Mouse (Mus musculus) limb, embryonic 11.5 days (tissue): ENCODE measurements around the gene Evi5. TPM values are rescaled to one million over a fixed set of nuclear protein-coding genes. Genes with fewer than 3 reads are reported as not detected.

ENCODE experiments used
- ATAC-seq: fragments of 200-750 bp; cut with Nextera tagmentation; 2 replicates; pipeline ENCODE4 v1.8.0; 2017; ENCODE audit warnings: low read depth; ENCODE audit not compliant: insufficient number of reproducible peaks, low FRiP score, low TSS enrichment
- DNase-seq: peaks from one replicate; pipeline ENCODE4 v3.0.0-alpha.2; 2015; ENCODE audit warnings: low spot score
- H3K27ac ChIP-seq: fragments of 300-500 bp; sonication (generic); replicated peaks from 2 replicates; pipeline ENCODE4 v1.5.1; 2014; ENCODE audit warnings: low read depth, mild to moderate bottlenecking, low read length
- H3K27me3 ChIP-seq: fragments of 300-500 bp; sonication (generic); 2 replicates; pipeline ENCODE4 v1.6.1; 2014; ENCODE audit warnings: mild to moderate bottlenecking, low read length, mixed read lengths; ENCODE audit not compliant: control insufficient read depth, insufficient read depth
- H3K36me3 ChIP-seq: fragments of 300-500 bp; sonication (generic); 2 replicates; pipeline ENCODE4 v1.6.1; 2014; ENCODE audit warnings: mild to moderate bottlenecking, low read length, moderate library complexity, mixed read lengths; ENCODE audit not compliant: control insufficient read depth, insufficient read depth
- H3K4me1 ChIP-seq: fragments of 300-500 bp; sonication (generic); 2 replicates; pipeline ENCODE4 v1.6.1; 2014; ENCODE audit warnings: low read length, mixed read lengths; ENCODE audit not compliant: control insufficient read depth, insufficient read depth
- H3K4me2 ChIP-seq: fragments of 300-500 bp; sonication (generic); 2 replicates; pipeline ENCODE4 v1.6.1; 2014; ENCODE audit warnings: low read depth, mild to moderate bottlenecking, moderate library complexity; ENCODE audit not compliant: severe bottlenecking
- H3K4me3 ChIP-seq: fragments of 300-500 bp; sonication (generic); 2 replicates; pipeline ENCODE4 v1.5.1; 2014; ENCODE audit warnings: low read depth, low read length
- H3K9ac ChIP-seq: fragments of 300-500 bp; sonication (generic); 2 replicates; pipeline ENCODE4 v1.6.1; 2014; ENCODE audit warnings: mild to moderate bottlenecking, low read length
- H3K9me3 ChIP-seq: fragments of 300-500 bp; sonication (generic); 2 replicates; pipeline ENCODE4 v1.6.1; 2016; ENCODE audit warnings: low read length; ENCODE audit not compliant: control insufficient read depth
- WGBS: fragments of 180-500 bp; shearing (Covaris S2); extraction: QIAGEN DNeasy Blood & Tissue Kit; methylation state at CpG from one replicate; pipeline ENCODE4 v1.1.7; 2014; 5-methylcytosine and 5-hydroxymethylcytosine counted together
- polyA plus RNA-seq: library from polyadenylated mRNA; unstranded; fragments of >200 nt; fragmentation: Nextera tagmentation; extraction: Ambion mirVana; gene quantifications from 2 replicates; pipeline ENCODE4 v1.2.1, GENCODE M21; 2014

The Evi5 gene
- polyA plus RNA-seq, 1 experiment from 2014 or later, result 66.9 TPM

DNA sequence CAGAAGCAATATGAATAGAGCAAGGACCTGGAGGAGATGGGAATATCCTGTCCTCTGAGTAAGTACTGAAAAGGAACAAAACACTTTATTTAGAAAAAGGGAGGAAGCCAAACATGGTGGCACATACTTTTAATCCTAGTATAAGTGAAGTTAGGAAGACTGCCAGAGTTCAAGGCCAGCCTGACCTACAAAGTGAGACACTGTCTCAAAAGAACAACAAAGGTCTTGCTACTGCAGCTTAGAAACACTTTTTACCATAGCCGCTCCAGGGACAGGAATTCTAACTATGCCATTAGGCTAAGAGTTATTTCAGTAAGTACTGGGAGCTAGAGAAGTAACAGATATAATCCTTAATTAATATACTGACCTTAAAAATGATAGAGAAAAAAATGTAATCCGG lies 60.3 kb downstream of the Evi5 start:
- no peaks in the 10 kb centered on the region for H3K27me3 ChIP-seq
- H3K4me2 ChIP-seq, result no peak overlapping the region
- no peak overlapping the region for H3K9ac ChIP-seq
- no peaks in the 10 kb centered on the region for H3K9me3 ChIP-seq
- no peak overlapping the region for H3K4me3 ChIP-seq
- no peak for DNase-seq
- 91% methylated on average over 2 of the region's 2 CpGs for WGBS
- no peaks in the 10 kb centered on the region for H3K4me1 ChIP-seq
- H3K27ac ChIP-seq, result no peak overlapping the region
- no peak for ATAC-seq
- H3K36me3 ChIP-seq, result peaks cover 2% of the 10 kb centered on the region; the same call in 1 of the 2 replicates

DNA sequence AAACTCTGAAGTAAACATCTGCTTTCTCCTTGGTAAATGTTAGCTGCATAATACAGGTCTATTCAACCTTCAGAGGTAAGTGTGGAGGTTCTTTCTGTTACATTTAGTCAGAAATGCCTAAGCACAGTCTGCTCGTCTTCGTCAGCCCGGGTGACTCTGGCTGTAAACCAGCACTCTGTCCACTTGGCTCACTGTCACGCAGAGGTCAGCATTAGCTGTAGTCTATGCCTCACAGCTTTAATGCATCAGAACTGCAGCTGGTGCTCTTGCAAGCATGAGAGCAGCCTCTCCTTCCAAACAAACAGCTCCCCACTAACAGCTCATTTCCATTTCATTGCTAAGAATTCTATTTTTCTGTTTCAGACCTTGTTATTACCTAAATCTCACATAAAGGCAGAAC lies 67.4 kb downstream of the Evi5 start:
- Histone ChIP-seq H3K9ac (no peak overlapping the region), H3K27me3 (no peaks in the 10 kb centered on the region), H3K27ac (no peak overlapping the region), H3K4me1 (no peaks in the 10 kb centered on the region), H3K4me2 (no peak overlapping the region), H3K36me3 (peaks cover 2% of the 10 kb centered on the region; the same call in 1 of the 2 replicates), H3K4me3 (no peak overlapping the region), H3K9me3 (no peaks in the 10 kb centered on the region)
- WGBS, result 80% methylated on average over 4 of the region's 4 CpGs
- no peak for DNase-seq
- no peak for ATAC-seq

DNA sequence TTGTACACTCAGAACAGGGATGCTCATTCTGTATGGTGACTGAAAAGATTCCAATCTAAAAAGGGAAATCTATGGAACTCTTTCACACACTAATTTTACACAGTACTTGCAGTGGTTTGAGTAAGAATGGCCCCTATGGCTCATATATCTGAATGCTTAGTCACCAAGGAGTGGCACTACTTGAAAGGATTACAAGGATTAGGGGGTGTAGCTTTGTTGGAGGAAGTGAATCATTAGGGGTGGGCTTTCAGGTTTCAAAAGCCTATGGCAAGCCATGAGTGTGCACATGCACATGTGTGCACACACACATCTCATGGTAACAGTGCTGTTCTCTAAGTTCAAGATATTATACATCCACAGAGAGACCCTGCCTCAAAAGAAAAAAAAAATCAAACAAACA lies 72.3 kb downstream of the Evi5 start:
- DNase-seq (no peak), ATAC-seq (no peak)
- no peak overlapping the region for H3K27ac ChIP-seq
- H3K4me1 ChIP-seq, result no peaks in the 10 kb centered on the region
- H3K9me3 ChIP-seq, result no peaks in the 10 kb centered on the region
- no peaks in the 10 kb centered on the region; the same call in 1 of the 2 replicates for H3K36me3 ChIP-seq
- no peaks in the 10 kb centered on the region for H3K27me3 ChIP-seq
- H3K4me2 ChIP-seq, result no peak overlapping the region
- H3K4me3 ChIP-seq, result no peak overlapping the region
- H3K9ac ChIP-seq, result no peak overlapping the region

DNA sequence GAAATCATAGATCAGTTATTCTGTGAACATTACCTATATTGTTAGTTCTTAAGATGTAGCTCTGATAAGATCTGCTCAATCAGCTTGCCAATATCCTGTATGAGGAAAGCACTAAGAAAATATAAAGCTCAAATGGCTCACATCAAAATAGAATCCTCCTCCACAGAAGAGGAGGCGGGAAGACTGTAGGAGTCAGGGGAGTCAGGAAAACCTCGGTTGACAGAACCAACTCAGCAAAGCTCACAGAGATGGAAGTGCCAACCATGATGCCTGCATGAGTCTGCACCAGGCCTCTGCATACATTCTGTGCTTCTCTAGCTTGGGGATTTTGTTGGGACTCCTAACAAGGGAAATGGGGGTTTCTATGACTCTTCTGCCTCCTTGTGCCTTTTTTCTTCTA lies 73.7 kb downstream of the Evi5 start:
- Histone ChIP-seq H3K9me3 (no peaks in the 10 kb centered on the region), H3K9ac (no peak overlapping the region), H3K27ac (no peak overlapping the region), H3K36me3 (peaks cover 3% of the 10 kb centered on the region; the same call in 1 of the 2 replicates), H3K27me3 (no peaks in the 10 kb centered on the region), H3K4me1 (no peaks in the 10 kb centered on the region), H3K4me2 (no peak overlapping the region), H3K4me3 (no peak overlapping the region)
- 73% methylated on average over 2 of the region's 2 CpGs for WGBS
- ATAC-seq (no peak), DNase-seq (no peak)

DNA sequence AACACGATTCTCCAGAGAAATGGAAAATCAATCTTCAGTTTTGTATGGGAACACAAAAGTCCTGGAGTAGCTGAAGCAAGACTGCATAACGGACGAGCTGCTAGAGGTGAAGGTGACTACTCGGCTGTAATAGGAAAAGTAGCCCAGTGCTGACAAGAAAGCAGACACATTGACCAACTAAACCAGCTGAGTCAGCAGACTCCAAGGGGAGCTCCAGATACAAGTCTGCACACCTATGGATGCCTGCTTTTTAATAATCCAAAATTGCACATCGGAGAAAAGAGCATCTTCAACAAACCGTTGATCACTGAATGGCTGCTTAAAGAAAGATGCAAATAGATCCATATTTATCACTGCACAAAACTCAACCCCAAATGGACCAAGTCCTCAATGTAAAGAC lies 76.6 kb downstream of the Evi5 start:
- Histone ChIP-seq H3K36me3 (peaks cover 3% of the 10 kb centered on the region), H3K4me2 (no peak overlapping the region), H3K9ac (no peak overlapping the region), H3K4me1 (no peaks in the 10 kb centered on the region), H3K4me3 (no peak overlapping the region), H3K9me3 (no peaks in the 10 kb centered on the region), H3K27me3 (no peaks in the 10 kb centered on the region), H3K27ac (no peak overlapping the region)
- DNase-seq (no peak), ATAC-seq (no peak)
- 92% methylated on average over 6 of the region's 6 CpGs for WGBS

DNA sequence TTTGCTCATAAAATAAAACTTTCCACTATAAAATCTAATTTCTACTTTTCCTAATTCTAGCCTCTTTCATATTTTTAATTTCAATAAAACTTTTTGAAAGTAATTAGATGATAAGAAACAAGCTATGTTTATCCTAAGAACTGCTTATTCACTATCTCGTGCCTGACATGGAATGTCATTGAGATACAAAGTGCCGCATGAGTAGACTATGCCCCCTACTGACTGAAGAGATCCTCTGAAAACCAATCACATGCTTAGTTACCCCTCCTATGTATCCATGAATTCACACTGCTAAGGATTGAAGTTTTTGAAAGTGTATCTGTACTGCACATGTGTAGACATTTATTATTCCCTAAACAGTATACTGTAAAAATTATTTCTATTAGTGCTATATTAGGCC lies 81.0 kb downstream of the Evi5 start:
- Histone ChIP-seq H3K36me3 (peaks cover 3% of the 10 kb centered on the region), H3K9ac (no peak overlapping the region), H3K27me3 (no peaks in the 10 kb centered on the region), H3K9me3 (no peaks in the 10 kb centered on the region), H3K4me2 (no peak overlapping the region), H3K4me3 (no peak overlapping the region), H3K27ac (no peak overlapping the region), H3K4me1 (no peaks in the 10 kb centered on the region)
- DNase-seq (no peak), ATAC-seq (no peak)
- 73% methylated on average over 2 of the region's 2 CpGs for WGBS

DNA sequence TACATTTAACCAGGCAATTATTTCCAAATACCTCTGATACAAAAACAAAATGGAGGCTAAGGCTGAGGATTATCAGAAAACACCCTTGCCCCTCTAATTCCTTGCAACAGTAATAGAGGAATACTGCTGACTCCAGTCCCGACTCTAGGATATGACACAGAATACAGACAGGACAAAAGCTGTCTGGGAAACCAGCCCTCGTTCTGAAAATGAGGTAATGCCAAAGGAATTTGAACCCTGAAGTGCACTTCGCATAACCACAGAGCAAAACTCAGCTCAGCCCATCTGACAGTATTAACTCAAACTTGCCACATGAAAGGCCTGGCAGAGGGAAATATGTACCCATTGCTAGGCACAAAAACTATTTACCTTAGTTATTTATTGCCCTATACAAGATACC lies 81.6 kb downstream of the Evi5 start:
- DNase-seq (no peak), ATAC-seq (no peak)
- no peaks in the 10 kb centered on the region for H3K9me3 ChIP-seq
- H3K4me2 ChIP-seq, result no peak overlapping the region
- no peaks in the 10 kb centered on the region for H3K27me3 ChIP-seq
- no peak overlapping the region for H3K4me3 ChIP-seq
- H3K27ac ChIP-seq, result no peak overlapping the region
- WGBS, result 70% methylated on average over 3 of the region's 3 CpGs
- H3K9ac ChIP-seq, result no peak overlapping the region
- peaks cover 3% of the 10 kb centered on the region for H3K36me3 ChIP-seq
- no peaks in the 10 kb centered on the region for H3K4me1 ChIP-seq

DNA sequence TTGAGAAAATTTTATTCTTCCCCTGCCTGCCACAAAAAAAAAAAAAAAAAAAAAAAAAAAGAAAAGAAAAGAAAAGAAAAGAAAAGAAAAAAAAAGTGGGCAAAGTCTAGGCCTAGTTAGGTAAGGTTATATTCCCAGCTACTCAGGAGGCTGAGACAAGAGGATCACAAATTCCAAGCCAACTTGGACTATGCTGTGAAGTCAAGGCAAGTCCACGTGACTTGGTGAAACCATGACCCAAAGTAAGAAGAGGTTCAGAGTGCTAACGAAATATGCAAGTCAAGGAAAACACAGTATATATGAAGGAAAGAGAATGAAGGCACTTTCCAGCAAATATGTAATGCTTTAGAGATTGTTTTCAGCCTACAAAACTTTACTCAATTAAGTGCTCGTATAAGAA lies 82.4 kb downstream of the Evi5 start:
- Histone ChIP-seq H3K4me3 (no peak overlapping the region), H3K27ac (no peak overlapping the region), H3K27me3 (no peaks in the 10 kb centered on the region), H3K9ac (no peak overlapping the region), H3K4me1 (no peaks in the 10 kb centered on the region), H3K4me2 (no peak overlapping the region), H3K9me3 (no peaks in the 10 kb centered on the region), H3K36me3 (peaks cover 5% of the 10 kb centered on the region)
- WGBS, result 96% methylated on average over 3 of the region's 3 CpGs
- ATAC-seq (no peak), DNase-seq (no peak)

DNA sequence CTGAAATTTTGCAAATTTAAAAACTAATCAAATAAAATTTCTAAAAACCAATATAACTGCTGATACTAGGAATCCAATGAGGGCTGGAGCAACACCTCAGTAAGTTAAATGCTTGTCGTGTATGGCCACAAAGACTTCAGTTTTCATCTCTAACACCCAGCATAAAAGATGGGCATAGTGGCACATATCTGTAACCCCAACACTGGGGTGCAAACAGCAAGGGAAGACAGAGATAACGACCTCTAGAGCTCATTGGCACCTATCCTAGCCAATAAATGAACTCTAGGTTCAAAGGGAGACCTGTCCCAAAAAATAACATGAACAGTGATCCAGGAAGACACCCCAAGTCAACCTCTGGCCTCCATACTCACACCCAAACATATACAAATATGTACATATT lies 82.9 kb downstream of the Evi5 start:
- Histone ChIP-seq H3K9me3 (no peaks in the 10 kb centered on the region), H3K4me1 (no peaks in the 10 kb centered on the region), H3K27ac (no peak overlapping the region), H3K27me3 (no peaks in the 10 kb centered on the region), H3K4me2 (no peak overlapping the region), H3K9ac (no peak overlapping the region), H3K4me3 (no peak overlapping the region), H3K36me3 (peaks cover 4% of the 10 kb centered on the region)
- WGBS, result 91% methylated on average over 2 of the region's 2 CpGs
- ATAC-seq (no peak), DNase-seq (no peak)
